Mouse (Mus musculus): ENCODE data around the gene Tln1. TPM values are rescaled to one million over a fixed set of nuclear protein-coding genes. Genes with fewer than 3 reads are reported as not detected.
A peak's percentile ranks its signal among the peaks of the same experiment; 100 is the strongest.

Tln1 gene
- polyA plus RNA-seq, 1 experiment from 2014 or later = 90.9 TPM

- H3K27ac ChIP-seq (replicated peaks in 1 of 2; ENCODE audit: control insufficient read depth in 1 of 2, insufficient read depth in 1 of 2, low read depth in 2 of 2, low read length in 2 of 2) = no peak within 1 kb of the TSS
- H3K4me1 ChIP-seq (ENCODE audit: control insufficient read depth in 2 of 2, insufficient read depth in 2 of 2, low read length in 2 of 2) = peaks cover 9 to 14% of the 10 kb centered on the region in 2 experiments
- H3K9me3 ChIP-seq (ENCODE audit: control insufficient read depth, low read length) = no peaks in the 10 kb centered on the region
- H3K4me3 ChIP-seq (ENCODE audit: control insufficient read depth in 1 of 2, insufficient read depth in 1 of 2, low read depth in 1 of 2, low read length in 2 of 2) = no peak within 1 kb of the TSS
- H3K4me2 ChIP-seq (ENCODE audit: low read length) = no peak within 1 kb of the TSS
- peaks cover 41% of the 10 kb centered on the region for H3K36me3 ChIP-seq (ENCODE audit: control insufficient read depth, insufficient read depth, low read length)
- H3K27me3 ChIP-seq (ENCODE audit: control insufficient read depth, insufficient read depth, low read length) = no peaks in the 10 kb centered on the region
- WGBS = 50% methylated on average over 12 of the region's 12 CpGs
- no peak within 1 kb of the TSS for H3K9ac ChIP-seq (ENCODE audit: low read length)
- ATAC-seq (ENCODE audit: insufficient number of reproducible peaks, insufficient read depth, low FRiP score, low read depth) = no peak
Observed at GRCm38 (mm10) chr4:43584444-43585416, 22.2 kb upstream of the Tln1 start, which contains the start of gene Msmp. Gene Msmp, minus strand, starts transcription at chr4:43584494.

DNA sequence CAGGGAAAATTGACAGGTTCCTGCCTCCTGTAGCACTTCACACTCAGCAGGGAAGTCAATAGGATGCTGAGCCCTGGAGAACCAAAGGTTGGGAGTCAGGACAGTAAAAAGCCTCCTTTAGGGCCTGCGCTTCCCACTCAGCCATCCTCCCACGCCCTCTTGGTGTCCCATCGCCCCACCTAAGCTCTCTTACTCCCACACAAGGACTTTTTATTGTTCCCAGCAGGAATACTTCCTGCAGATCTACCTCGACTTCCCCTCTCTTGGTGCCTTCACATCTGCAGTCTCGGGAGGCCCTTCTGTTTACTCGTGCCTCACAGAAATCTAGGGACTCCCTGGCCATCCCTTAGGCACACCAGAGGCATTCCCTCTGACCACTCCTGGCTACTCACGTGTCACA, 20.9 kb upstream of the Tln1 start:
- no peak overlapping the region for H3K4me3 ChIP-seq (ENCODE audit: control insufficient read depth in 1 of 2, insufficient read depth in 1 of 2, low read depth in 1 of 2, low read length in 2 of 2)
- WGBS = 69% methylated on average over 7 of the region's 7 CpGs
- H3K27ac ChIP-seq (replicated peaks in 1 of 2; ENCODE audit: control insufficient read depth in 1 of 2, insufficient read depth in 1 of 2, low read depth in 2 of 2, low read length in 2 of 2) = no peak overlapping the region
- H3K27me3 ChIP-seq (ENCODE audit: control insufficient read depth, insufficient read depth, low read length) = no peaks in the 10 kb centered on the region
- ATAC-seq (ENCODE audit: insufficient number of reproducible peaks, insufficient read depth, low FRiP score, low read depth) = no peak
- peaks cover 10 to 19% of the 10 kb centered on the region in 2 experiments for H3K4me1 ChIP-seq (ENCODE audit: control insufficient read depth in 2 of 2, insufficient read depth in 2 of 2, low read length in 2 of 2)
- no peak overlapping the region for H3K9ac ChIP-seq (ENCODE audit: low read length)
- no peak overlapping the region for H3K4me2 ChIP-seq (ENCODE audit: low read length)
- H3K9me3 ChIP-seq (ENCODE audit: control insufficient read depth, low read length) = no peaks in the 10 kb centered on the region
- H3K36me3 ChIP-seq (ENCODE audit: control insufficient read depth, insufficient read depth, low read length) = peaks cover 41% of the 10 kb centered on the region

GRCm38 (mm10) chr4:43582241-43582640, 19.8 kb upstream of the Tln1 start:
- no peak overlapping the region for H3K27ac ChIP-seq (replicated peaks in 1 of 2; ENCODE audit: control insufficient read depth in 1 of 2, insufficient read depth in 1 of 2, low read depth in 2 of 2, low read length in 2 of 2)
- 91% methylated on average over 5 of the region's 5 CpGs for WGBS
- H3K27me3 ChIP-seq (ENCODE audit: control insufficient read depth, insufficient read depth, low read length) = no peaks in the 10 kb centered on the region
- peaks cover 41% of the 10 kb centered on the region for H3K36me3 ChIP-seq (ENCODE audit: control insufficient read depth, insufficient read depth, low read length)
- ATAC-seq (ENCODE audit: insufficient number of reproducible peaks, insufficient read depth, low FRiP score, low read depth) = no peak
- no peak overlapping the region for H3K4me2 ChIP-seq (ENCODE audit: low read length)
- no peaks in the 10 kb centered on the region for H3K9me3 ChIP-seq (ENCODE audit: control insufficient read depth, low read length)
- no peak overlapping the region for H3K9ac ChIP-seq (ENCODE audit: low read length)
- H3K4me1 ChIP-seq (ENCODE audit: control insufficient read depth in 2 of 2, insufficient read depth in 2 of 2, low read length in 2 of 2) = peaks cover 5 to 19% of the 10 kb centered on the region in 2 experiments
- H3K4me3 ChIP-seq (ENCODE audit: control insufficient read depth in 1 of 2, insufficient read depth in 1 of 2, low read depth in 1 of 2, low read length in 2 of 2) = no peak overlapping the region

- Histone ChIP-seq H3K27me3 (ENCODE audit: control insufficient read depth, insufficient read depth, low read length) (no peaks in the 10 kb centered on the region), H3K9ac (ENCODE audit: low read length) (no peak overlapping the region), H3K27ac (replicated peaks in 1 of 2; ENCODE audit: control insufficient read depth in 1 of 2, insufficient read depth in 1 of 2, low read depth in 2 of 2, low read length in 2 of 2) (no peak overlapping the region), H3K9me3 (ENCODE audit: control insufficient read depth, low read length) (no peaks in the 10 kb centered on the region), H3K4me1 (ENCODE audit: control insufficient read depth in 2 of 2, insufficient read depth in 2 of 2, low read length in 2 of 2) (peaks cover 14 to 28% of the 10 kb centered on the region in 2 experiments), H3K36me3 (ENCODE audit: control insufficient read depth, insufficient read depth, low read length) (peaks cover 44% of the 10 kb centered on the region), H3K4me3 (ENCODE audit: control insufficient read depth in 1 of 2, insufficient read depth in 1 of 2, low read depth in 1 of 2, low read length in 2 of 2) (no peak overlapping the region), H3K4me2 (ENCODE audit: low read length) (no peak overlapping the region)
- ATAC-seq (ENCODE audit: insufficient number of reproducible peaks, insufficient read depth, low FRiP score, low read depth) = no peak
- WGBS = 90% methylated on average over 12 of the region's 12 CpGs
Observed at GRCm38 (mm10) chr4:43581381-43581780, 18.9 kb upstream of the Tln1 start.

GRCm38 (mm10) chr4:43580721-43581120, 18.2 kb upstream of the Tln1 start:
- ATAC-seq (ENCODE audit: insufficient number of reproducible peaks, insufficient read depth, low FRiP score, low read depth) = no peak
- no peak overlapping the region for H3K4me3 ChIP-seq (ENCODE audit: control insufficient read depth in 1 of 2, insufficient read depth in 1 of 2, low read depth in 1 of 2, low read length in 2 of 2)
- no peak overlapping the region for H3K27ac ChIP-seq (replicated peaks in 1 of 2; ENCODE audit: control insufficient read depth in 1 of 2, insufficient read depth in 1 of 2, low read depth in 2 of 2, low read length in 2 of 2)
- no peaks in the 10 kb centered on the region for H3K27me3 ChIP-seq (ENCODE audit: control insufficient read depth, insufficient read depth, low read length)
- H3K9ac ChIP-seq (ENCODE audit: low read length) = no peak overlapping the region
- peaks cover 14 to 32% of the 10 kb centered on the region in 2 experiments for H3K4me1 ChIP-seq (ENCODE audit: control insufficient read depth in 2 of 2, insufficient read depth in 2 of 2, low read length in 2 of 2)
- WGBS = 97% methylated on average over 5 of the region's 5 CpGs
- no peak overlapping the region for H3K4me2 ChIP-seq (ENCODE audit: low read length)
- H3K36me3 ChIP-seq (ENCODE audit: control insufficient read depth, insufficient read depth, low read length) = peaks cover 45% of the 10 kb centered on the region
- H3K9me3 ChIP-seq (ENCODE audit: control insufficient read depth, low read length) = no peaks in the 10 kb centered on the region

- H3K36me3 ChIP-seq (ENCODE audit: control insufficient read depth, insufficient read depth, low read length) = peaks cover 52% of the 10 kb centered on the region
- ATAC-seq (ENCODE audit: insufficient number of reproducible peaks, insufficient read depth, low FRiP score, low read depth) = no peak
- H3K4me1 ChIP-seq (ENCODE audit: control insufficient read depth in 2 of 2, insufficient read depth in 2 of 2, low read length in 2 of 2) = peaks cover 14 to 31% of the 10 kb centered on the region in 2 experiments
- H3K9ac ChIP-seq (ENCODE audit: low read length) = peak overlapping the region; percentile 80
- H3K27ac ChIP-seq (replicated peaks in 1 of 2; ENCODE audit: control insufficient read depth in 1 of 2, insufficient read depth in 1 of 2, low read depth in 2 of 2, low read length in 2 of 2) = no peak overlapping the region
- H3K9me3 ChIP-seq (ENCODE audit: control insufficient read depth, low read length) = no peaks in the 10 kb centered on the region
- 83% methylated on average over 6 of the region's 6 CpGs for WGBS
- no peaks in the 10 kb centered on the region for H3K27me3 ChIP-seq (ENCODE audit: control insufficient read depth, insufficient read depth, low read length)
- H3K4me2 ChIP-seq (ENCODE audit: low read length) = peak overlapping the region; percentile 95
- peak overlapping the region; percentile 86 to 88; a peak in 3 of 4 replicates for H3K4me3 ChIP-seq (ENCODE audit: control insufficient read depth in 1 of 2, insufficient read depth in 1 of 2, low read depth in 1 of 2, low read length in 2 of 2)
Observed at GRCm38 (mm10) chr4:43579731-43580130, 17.2 kb upstream of the Tln1 start.

- H3K4me2 ChIP-seq (ENCODE audit: low read length) = peak overlapping the region; percentile 95
Observed at GRCm38 (mm10) chr4:43579256-43579655, 16.8 kb upstream of the Tln1 start.

More at GRCm38 (mm10) chr4:43579256-43579655, 16.8 kb upstream of the Tln1 start:
- Histone ChIP-seq H3K4me3 (ENCODE audit: control insufficient read depth in 1 of 2, insufficient read depth in 1 of 2, low read depth in 1 of 2, low read length in 2 of 2) (peak overlapping the region; percentile 86 to 88), H3K27me3 (ENCODE audit: control insufficient read depth, insufficient read depth, low read length) (no peaks in the 10 kb centered on the region), H3K9me3 (ENCODE audit: control insufficient read depth, low read length) (no peaks in the 10 kb centered on the region), H3K27ac (replicated peaks in 1 of 2; ENCODE audit: control insufficient read depth in 1 of 2, insufficient read depth in 1 of 2, low read depth in 2 of 2, low read length in 2 of 2) (peak overlapping the region; percentile 78 to 91; a peak in 3 of 4 replicates), H3K9ac (ENCODE audit: low read length) (peak overlapping the region; percentile 80), H3K4me1 (ENCODE audit: control insufficient read depth in 2 of 2, insufficient read depth in 2 of 2, low read length in 2 of 2) (peaks cover 14 to 30% of the 10 kb centered on the region in 2 experiments), H3K36me3 (ENCODE audit: control insufficient read depth, insufficient read depth, low read length) (peaks cover 54% of the 10 kb centered on the region)
- 4% methylated on average over 10 of the region's 10 CpGs for WGBS
- ATAC-seq (ENCODE audit: insufficient number of reproducible peaks, insufficient read depth, low FRiP score, low read depth) = no peak

Data from heart, embryonic 14.5 days (tissue).